Mouse (Mus musculus): ENCODE data around the gene Pacs2. TPM values are rescaled to one million over a fixed set of nuclear protein-coding genes. Genes with fewer than 3 reads are reported as not detected.

Pacs2 gene
- total RNA-seq, 2 experiments from 2014 or later = 129 to 132 TPM

DNA sequence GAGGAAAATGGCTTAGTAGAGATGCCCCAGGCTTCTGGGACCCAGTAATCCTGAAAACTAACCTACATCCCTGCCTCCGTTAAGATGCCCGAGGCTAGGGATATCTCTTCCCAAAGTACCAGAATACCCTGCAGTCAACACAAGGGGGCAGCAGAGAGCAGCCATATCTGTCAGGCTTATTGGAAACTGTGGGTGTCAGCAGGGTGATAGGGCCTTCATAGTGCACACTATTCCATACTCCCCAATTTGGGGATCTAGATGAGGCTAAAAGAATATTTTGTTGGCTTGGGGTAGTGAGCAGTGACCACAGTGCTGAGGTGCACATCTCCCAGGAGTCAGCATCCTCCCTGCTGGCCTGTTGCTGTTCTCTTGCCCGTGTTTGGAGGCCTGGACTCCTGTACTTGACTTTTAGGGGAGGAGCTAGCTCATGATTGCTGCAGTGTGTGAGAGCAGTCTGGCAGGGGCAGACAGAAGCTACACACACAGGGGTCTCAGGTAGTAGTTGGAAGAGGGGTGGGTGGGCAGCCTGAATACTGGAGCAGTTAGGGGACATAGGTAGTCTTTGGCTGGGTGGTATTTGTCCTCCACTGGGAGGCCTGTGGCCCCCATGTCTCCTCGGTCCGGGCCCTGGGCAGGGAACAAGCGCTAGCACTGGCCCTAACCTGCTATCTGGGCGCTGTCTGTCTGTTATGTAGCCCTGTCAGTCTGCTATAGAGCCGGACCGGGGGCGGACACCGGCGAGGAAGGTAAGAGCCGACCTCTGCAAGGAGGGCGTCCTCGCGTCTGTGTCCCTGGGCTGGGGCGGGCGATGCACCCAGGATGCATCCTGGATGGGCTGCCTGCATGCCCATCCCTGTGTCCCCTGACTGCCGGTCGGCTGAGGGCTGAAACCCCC is 105.5 kb downstream of the Pacs2 start:
- DNase-seq (ENCODE audit: low spot score in 2 of 2) = peak; percentile 90

Small RNA genes lying within 50 kb of the gene (microRNA-seq; reads per million reads assigned to microRNA genes)
- 0 reads per million in 2 experiments for gene Gm44471

Other genes starting within 250 kb of the Pacs2 start
- 10 to 100 TPM; 11.8 to 17.1 TPM for gene Ahnak2, start 211.9 kb upstream of the Pacs2 start, total RNA-seq (2021)
- gene Clba1, start 205.6 kb upstream of the Pacs2 start, total RNA-seq (2021) = 10 to 100 TPM; 12.3 to 15.5 TPM
- gene Cdca4, start 185.1 kb upstream of the Pacs2 start, total RNA-seq (2021) = 10 to 100 TPM in 1 of 2 experiments, 1 to 10 TPM in 1; 8.8 to 13.0 TPM
- gene Gpr132, start 146.3 kb upstream of the Pacs2 start, total RNA-seq (2021) = not detected
- 10 to 100 TPM; 51.6 to 66.5 TPM for gene Jag2, start 84.7 kb upstream of the Pacs2 start, total RNA-seq (2021)
- 10 to 100 TPM; 11.6 to 13.8 TPM for gene Nudt14, start 72.4 kb upstream of the Pacs2 start, total RNA-seq (2021)
- gene Btbd6, start 38.0 kb upstream of the Pacs2 start, total RNA-seq (2021) = 10 to 100 TPM; 52.1 to 57.5 TPM
- gene Brf1, start 13.8 kb upstream of the Pacs2 start, total RNA-seq (2021) = 10 to 100 TPM; 55.7 to 66.6 TPM
- under 1 TPM; 0.45 to 0.64 TPM for gene Tex22, start 60.0 kb downstream of the Pacs2 start, total RNA-seq (2021)
- gene Mta1, start 83.8 kb downstream of the Pacs2 start, total RNA-seq (2021) = 10 to 100 TPM; 87.3 to 89.5 TPM
- gene Crip2, start 125.7 kb downstream of the Pacs2 start, total RNA-seq (2021) = 100 to 1,000 TPM; 179 to 183 TPM
- gene Crip1, start 131.8 kb downstream of the Pacs2 start, total RNA-seq (2021) = 10 to 100 TPM; 13.5 to 14.1 TPM
- gene Tedc1, start 141.9 kb downstream of the Pacs2 start, total RNA-seq (2021) = 1 to 10 TPM; 3.0 to 3.3 TPM
- gene Tmem121, start 171.4 kb downstream of the Pacs2 start, total RNA-seq (2021) = 10 to 100 TPM; 30.5 to 33.9 TPM